Mouse (Mus musculus) liver, adult 2 months (tissue): ENCODE data around the gene Tmem184b.

ENCODE experiments used
- CTCF ChIP-seq: fragments of 200-500 bp; IDR thresholded peaks from 2 replicates; pipeline ENCODE4 v1.5.1; 2011; ENCODE audit warnings: low read depth, low read length, control low read depth
- POLR2A ChIP-seq: fragments of 200-500 bp; IDR thresholded peaks from 2 replicates; pipeline ENCODE4 v1.6.1; 2011; ENCODE audit warnings: low read length, control low read depth; ENCODE audit not compliant: insufficient read depth; ENCODE audit errors: extremely low read depth

- TF ChIP-seq CTCF (no peak), POLR2A (no peak)
Observed at GRCm38 (mm10) chr15:79381644-79382043, 21.7 kb downstream of the Tmem184b start.
